Mouse (Mus musculus): Measurements from ENCODE around the gene Cdca8. TPM values are rescaled to one million over a fixed set of nuclear protein-coding genes. Genes with fewer than 3 reads are reported as not detected.

Cdca8 gene
- polyA plus RNA-seq, 1 experiment from 2014 or later = 142 TPM

DNA sequence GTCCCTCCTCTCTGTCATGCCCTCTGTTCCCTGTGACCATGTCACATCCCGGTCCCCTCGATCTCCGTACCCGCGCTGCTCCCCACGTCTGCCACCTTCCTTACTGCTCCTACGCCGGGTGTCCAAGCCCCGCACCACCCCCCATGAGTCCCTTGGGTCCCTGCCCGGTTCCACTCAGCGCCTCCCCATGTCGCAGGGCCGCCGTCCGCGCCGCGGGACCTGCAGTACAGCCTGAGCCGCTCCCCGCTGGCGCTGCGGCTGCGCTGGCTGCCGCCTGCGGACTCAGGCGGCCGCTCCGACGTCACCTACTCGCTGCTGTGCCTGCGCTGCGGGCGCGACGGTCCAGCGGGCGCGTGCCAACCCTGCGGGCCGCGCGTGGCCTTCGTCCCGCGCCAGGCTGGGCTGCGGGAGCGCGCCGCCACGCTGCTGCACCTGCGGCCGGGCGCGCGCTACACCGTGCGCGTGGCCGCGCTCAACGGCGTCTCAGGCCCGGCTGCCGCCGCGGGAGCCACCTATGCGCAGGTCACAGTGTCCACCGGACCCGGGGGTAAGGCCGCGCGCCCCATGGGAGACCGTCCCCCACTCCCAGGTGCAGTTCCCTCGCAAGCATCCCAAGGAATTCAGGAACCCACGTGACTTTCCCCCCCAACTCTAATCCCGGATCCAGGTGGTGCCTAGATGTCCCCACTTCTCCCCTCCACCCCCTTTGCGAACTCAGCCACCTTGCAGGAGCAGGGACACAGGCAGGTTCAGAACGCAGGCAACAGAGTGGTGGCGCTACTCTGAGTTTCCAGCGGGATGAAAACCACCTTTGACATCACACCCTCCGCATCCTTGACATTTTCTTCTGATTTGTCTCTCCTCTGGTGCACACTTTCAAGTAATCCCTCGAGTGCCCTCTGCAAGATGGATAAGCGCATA, 44.3 kb downstream of the Cdca8 start:
- peaks cover 12% of the 10 kb centered on the region for H3K4me1 ChIP-seq (replicated peaks)
- WGBS (ENCODE audit: insufficient replicate concordance) = 3% methylated on average over 83 of the region's 83 CpGs
- H3K27me3 ChIP-seq = peaks cover 86% of the 10 kb centered on the region
- H3K9me3 ChIP-seq (replicated peaks) = no peaks in the 10 kb centered on the region
- DNase-seq = no peak
- H3K4me3 ChIP-seq (replicated peaks) = peak overlapping the region; percentile 43
- H3K36me3 ChIP-seq = no peaks in the 10 kb centered on the region
- H3K4me2 ChIP-seq = peak overlapping the region; percentile 52
- H3K27ac ChIP-seq = no peak overlapping the region
- no peak for ATAC-seq (ENCODE audit: low read depth)
- H3K9ac ChIP-seq = no peak overlapping the region

DNA sequence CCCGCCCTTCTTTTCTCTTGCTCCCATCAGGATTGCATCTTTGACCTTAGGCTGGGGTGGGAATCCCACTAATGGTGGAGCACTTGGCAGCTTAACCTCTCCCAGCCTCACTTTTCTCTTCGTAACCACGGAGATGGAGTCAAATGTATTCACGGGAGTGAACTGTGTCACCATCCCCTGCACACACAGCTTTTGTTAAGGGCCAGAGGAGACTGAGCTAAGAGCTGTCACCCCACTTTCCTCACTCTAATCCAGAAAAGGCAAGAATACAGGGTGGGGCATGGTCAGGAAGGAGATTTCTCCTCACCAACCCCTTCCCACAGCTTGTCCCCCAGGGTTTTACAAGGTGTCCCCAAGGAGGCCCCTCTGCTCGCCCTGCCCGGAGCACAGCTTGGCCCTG, 45.3 kb downstream of the Cdca8 start:
- Histone ChIP-seq H3K36me3 (no peaks in the 10 kb centered on the region), H3K9me3 (replicated peaks) (no peaks in the 10 kb centered on the region), H3K9ac (no peak overlapping the region), H3K4me1 (replicated peaks) (0 out of 2 replicates have a peak, but pooled peaks cover 5% of the 10 kb centered on the region), H3K27ac (no peak overlapping the region), H3K4me3 (replicated peaks) (no peak overlapping the region), H3K4me2 (no peak overlapping the region), H3K27me3 (peaks cover 85% of the 10 kb centered on the region)
- DNase-seq = no peak
- WGBS (ENCODE audit: insufficient replicate concordance) = 35% methylated on average over 6 of the region's 6 CpGs
- ATAC-seq (ENCODE audit: low read depth) = no peak

DNA sequence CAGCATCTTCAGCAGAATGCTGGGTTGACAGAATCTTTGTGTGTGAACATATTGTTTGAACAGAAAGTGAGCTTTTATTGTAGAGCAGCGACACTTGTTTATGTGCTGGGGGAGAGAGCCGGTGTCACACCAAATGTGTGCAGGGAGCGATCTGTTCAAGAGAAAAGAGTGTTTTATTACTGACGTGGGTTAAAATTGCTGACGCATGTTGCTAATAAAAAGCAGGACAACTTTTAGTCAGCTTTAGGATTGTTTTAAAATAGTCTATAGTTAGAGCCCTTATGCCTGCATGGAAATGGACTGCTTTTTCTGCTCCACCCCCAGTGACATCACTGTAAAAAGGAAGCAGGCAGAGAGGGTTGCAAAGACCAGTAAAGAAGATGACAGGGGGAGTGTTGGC, 48.3 kb downstream of the Cdca8 start:
- DNase-seq (no peak), ATAC-seq (ENCODE audit: low read depth) (no peak)
- Histone ChIP-seq H3K27me3 (peaks cover 88% of the 10 kb centered on the region), H3K9ac (no peak overlapping the region), H3K4me2 (no peak overlapping the region), H3K4me1 (replicated peaks) (0 out of 2 replicates have a peak, but pooled peaks cover 5% of the 10 kb centered on the region), H3K36me3 (no peaks in the 10 kb centered on the region), H3K9me3 (replicated peaks) (no peaks in the 10 kb centered on the region), H3K4me3 (replicated peaks) (no peak overlapping the region), H3K27ac (no peak overlapping the region)
- WGBS (ENCODE audit: insufficient replicate concordance) = 55% methylated on average over 5 of the region's 5 CpGs

DNA sequence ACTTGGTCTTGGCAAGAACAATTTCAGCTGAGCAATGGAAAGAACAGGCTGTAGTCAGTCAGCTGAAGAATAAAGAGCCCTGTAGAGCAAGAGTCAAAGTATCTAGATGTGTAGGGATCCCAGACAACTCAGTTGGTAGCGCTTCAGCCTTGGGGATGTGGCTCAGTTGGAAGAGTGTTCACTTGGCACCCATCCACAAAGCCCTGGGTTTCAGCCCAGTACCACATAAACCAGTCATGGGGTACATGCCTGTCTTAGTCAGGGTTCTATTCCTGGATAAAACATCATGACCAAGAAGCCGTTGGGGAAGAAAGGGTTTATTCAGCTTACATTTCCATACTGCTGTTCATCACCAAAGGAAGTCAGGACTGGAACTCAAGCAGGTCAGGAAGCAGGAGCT, 49.2 kb downstream of the Cdca8 start:
- Histone ChIP-seq H3K4me2 (no peak overlapping the region), H3K27me3 (peaks cover 86% of the 10 kb centered on the region), H3K4me3 (replicated peaks) (no peak overlapping the region), H3K9me3 (replicated peaks) (no peaks in the 10 kb centered on the region), H3K4me1 (replicated peaks) (0 out of 2 replicates have a peak, but pooled peaks cover 3% of the 10 kb centered on the region), H3K36me3 (no peaks in the 10 kb centered on the region), H3K27ac (no peak overlapping the region), H3K9ac (no peak overlapping the region)
- ATAC-seq (ENCODE audit: low read depth) = no peak
- WGBS (ENCODE audit: insufficient replicate concordance) = 68% methylated on average over 2 of the region's 2 CpGs
- no peak for DNase-seq

DNA sequence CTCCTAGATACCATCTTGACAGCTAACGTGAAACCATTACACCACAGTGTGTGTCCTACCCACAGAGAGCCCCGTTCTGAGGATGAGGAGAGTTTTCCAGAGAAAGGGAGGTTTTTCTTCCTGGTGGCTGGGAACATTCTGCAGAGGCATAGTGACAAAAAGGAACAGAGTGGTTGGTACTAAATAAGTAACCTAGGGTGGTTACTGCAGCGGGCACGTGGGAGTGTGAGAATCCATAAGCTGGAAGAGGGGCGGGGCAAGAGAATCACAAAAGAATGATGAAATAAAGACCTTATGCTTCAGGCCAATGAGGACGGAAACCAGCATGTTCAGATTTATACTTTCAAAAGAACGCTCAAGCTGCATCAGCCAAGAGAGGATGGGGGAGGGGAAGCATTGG, 50.4 kb downstream of the Cdca8 start:
- H3K9ac ChIP-seq = no peak overlapping the region
- H3K9me3 ChIP-seq (replicated peaks) = no peaks in the 10 kb centered on the region
- ATAC-seq (ENCODE audit: low read depth) (no peak), DNase-seq (no peak)
- H3K4me2 ChIP-seq = no peak overlapping the region
- no peaks in the 10 kb centered on the region for H3K4me1 ChIP-seq (replicated peaks)
- 50% methylated on average over 7 of the region's 7 CpGs for WGBS (ENCODE audit: insufficient replicate concordance)
- no peak overlapping the region for H3K27ac ChIP-seq
- H3K4me3 ChIP-seq (replicated peaks) = no peak overlapping the region
- no peaks in the 10 kb centered on the region for H3K36me3 ChIP-seq
- H3K27me3 ChIP-seq = peaks cover 85% of the 10 kb centered on the region

DNA sequence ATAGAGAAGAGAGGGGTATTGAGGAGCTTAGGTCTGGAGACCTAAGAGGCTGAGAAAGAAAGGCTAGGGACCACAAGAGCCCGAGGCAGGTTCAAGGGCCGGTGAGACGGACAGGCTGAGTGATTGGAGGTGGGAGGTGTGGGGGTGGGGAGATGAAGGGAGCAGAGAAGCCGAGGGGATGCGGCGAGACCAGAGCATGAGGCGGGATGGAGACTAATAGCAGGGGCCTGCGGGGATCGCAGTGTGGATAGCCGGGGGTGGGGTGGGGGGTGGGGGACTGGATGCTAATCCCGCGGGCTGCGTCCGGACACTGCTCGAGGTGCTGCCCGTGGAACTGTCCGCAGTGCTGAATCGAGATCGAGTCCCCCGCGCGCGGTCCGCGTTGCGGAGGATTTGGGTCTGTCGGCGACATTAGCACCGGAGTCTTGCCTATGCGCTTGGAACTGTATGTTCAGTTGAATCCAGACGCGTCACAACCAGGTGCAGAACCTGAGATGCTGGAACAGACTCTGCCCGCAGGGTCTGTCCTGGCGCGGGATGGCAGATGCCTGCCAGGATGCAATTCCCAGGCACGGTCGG, 56.9 kb downstream of the Cdca8 start:
- H3K4me1 ChIP-seq (replicated peaks) = peaks cover 7% of the 10 kb centered on the region; the same call in 1 of the 2 replicates
- no peak overlapping the region for H3K4me3 ChIP-seq (replicated peaks)
- H3K4me2 ChIP-seq = no peak overlapping the region
- DNase-seq (no peak), ATAC-seq (ENCODE audit: low read depth) (no peak)
- 3% methylated on average over 37 of the region's 37 CpGs for WGBS (ENCODE audit: insufficient replicate concordance)
- H3K27ac ChIP-seq = no peak overlapping the region
- H3K9ac ChIP-seq = no peak overlapping the region
- no peaks in the 10 kb centered on the region for H3K36me3 ChIP-seq
- H3K9me3 ChIP-seq (replicated peaks) = no peaks in the 10 kb centered on the region
- peaks cover 82% of the 10 kb centered on the region for H3K27me3 ChIP-seq

DNA sequence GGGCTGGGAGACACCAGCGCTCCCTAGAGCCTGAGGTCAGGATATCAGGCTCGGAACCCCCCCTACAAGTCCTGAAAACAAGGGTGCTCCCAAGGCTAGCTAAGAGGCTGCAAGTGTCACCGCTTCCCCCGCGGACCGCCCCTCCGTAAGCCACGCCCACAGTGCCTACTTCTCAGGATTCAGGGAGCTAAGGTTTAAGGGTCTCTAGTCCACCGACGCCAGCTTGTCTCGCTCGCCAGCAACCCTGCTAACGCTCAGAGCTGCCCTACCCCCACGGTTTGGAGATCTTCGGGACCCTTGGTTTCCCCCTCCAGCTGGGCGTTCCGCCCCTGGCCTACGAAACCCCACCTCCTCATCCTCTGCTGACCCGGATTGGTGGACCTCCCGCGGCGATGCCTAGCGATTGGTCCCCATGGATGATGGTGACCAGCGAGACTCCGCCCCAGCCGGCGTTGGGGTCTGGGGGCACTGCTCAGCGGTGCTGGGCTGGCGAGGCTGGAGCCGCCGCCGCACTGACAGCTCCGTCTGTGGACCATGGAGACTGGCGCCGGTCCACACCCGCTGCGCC, 57.7 kb downstream of the Cdca8 start:
- Histone ChIP-seq H3K9me3 (replicated peaks) (no peaks in the 10 kb centered on the region), H3K27ac (no peak overlapping the region), H3K4me3 (replicated peaks) (peak overlapping the region; percentile 32), H3K4me2 (peak overlapping the region; percentile 43), H3K27me3 (peaks cover 77% of the 10 kb centered on the region), H3K4me1 (replicated peaks) (peaks cover 7% of the 10 kb centered on the region; the same call in 1 of the 2 replicates), H3K9ac (no peak overlapping the region), H3K36me3 (no peaks in the 10 kb centered on the region)
- 2% methylated on average over 37 of the region's 37 CpGs for WGBS (ENCODE audit: insufficient replicate concordance)
- DNase-seq = no peak
- ATAC-seq (ENCODE audit: low read depth) = no peak

DNA sequence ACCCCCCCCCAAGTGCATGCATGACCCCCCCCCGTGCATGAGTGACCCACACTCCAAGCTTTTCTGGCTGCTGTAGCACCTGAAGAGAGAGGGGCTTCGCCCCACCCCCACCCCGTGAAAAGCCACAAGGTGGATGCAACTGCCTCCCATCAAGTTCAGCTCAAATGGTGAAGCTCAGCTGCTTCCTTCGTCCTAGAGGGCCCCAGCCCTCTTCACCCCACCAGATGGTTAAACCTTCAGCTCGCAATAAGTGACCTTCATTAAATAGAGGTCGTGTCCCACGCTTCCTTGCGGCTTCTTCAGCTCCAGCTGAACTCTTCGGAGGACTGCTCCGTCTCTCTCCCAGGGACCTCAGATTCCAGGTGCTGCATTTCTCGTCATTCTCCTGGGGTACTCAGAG, 58.5 kb downstream of the Cdca8 start, which contains the start of gene Epha10:
Gene Epha10 (plus strand): TSS at position 301 of the 400 bp plus-strand sequence.
- Histone ChIP-seq H3K9me3 (replicated peaks) (no peaks in the 10 kb centered on the region), H3K4me3 (replicated peaks) (peak within 1 kb of the TSS; percentile 32), H3K27me3 (peaks cover 68% of the 10 kb centered on the region), H3K27ac (no peak within 1 kb of the TSS), H3K4me1 (replicated peaks) (peaks cover 7% of the 10 kb centered on the region; the same call in 1 of the 2 replicates), H3K9ac (no peak within 1 kb of the TSS), H3K4me2 (peak within 1 kb of the TSS; percentile 43), H3K36me3 (no peaks in the 10 kb centered on the region)
- WGBS (ENCODE audit: insufficient replicate concordance) = 7% methylated on average over 11 of the region's 11 CpGs
- DNase-seq (no peak), ATAC-seq (ENCODE audit: low read depth) (no peak)

DNA sequence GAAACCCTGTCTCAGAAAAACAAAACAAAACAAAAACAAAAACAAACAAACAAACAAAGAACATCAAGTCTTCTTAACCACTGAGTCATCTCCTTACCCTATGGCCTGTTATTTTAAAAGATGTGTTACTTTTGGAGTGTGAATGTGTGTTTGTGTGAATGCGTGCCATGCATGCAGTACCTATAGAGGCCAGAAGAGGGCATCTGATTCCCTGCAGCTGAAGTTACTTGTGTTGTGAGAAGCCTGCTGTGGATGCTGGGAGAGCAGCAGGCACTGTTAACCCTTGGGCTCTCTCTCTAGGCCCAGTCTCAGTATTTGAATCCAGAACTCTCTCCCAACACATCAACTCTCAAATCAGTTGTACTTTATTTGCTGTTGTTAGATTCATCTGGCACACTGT, 66.4 kb downstream of the Cdca8 start:
- Histone ChIP-seq H3K9ac (no peak overlapping the region), H3K4me1 (replicated peaks) (no peaks in the 10 kb centered on the region), H3K27ac (no peak overlapping the region), H3K27me3 (no peaks in the 10 kb centered on the region), H3K4me3 (replicated peaks) (no peak overlapping the region), H3K9me3 (replicated peaks) (0 out of 2 replicates have a peak, but pooled peaks cover 4% of the 10 kb centered on the region), H3K36me3 (no peaks in the 10 kb centered on the region), H3K4me2 (no peak overlapping the region)
- no peak for DNase-seq
- WGBS (ENCODE audit: insufficient replicate concordance) = 79% methylated on average over 1 of the region's 1 CpGs
- no peak for ATAC-seq (ENCODE audit: low read depth)
